Mouse (Mus musculus) T-helper 2 cell (primary cell): ENCODE data around the gene Rmdn3.

Experiments
- in situ Hi-C: fragments of 300-600 bp; cut with MboI, MseI; formaldehyde crosslinking; loops from one replicate; pipeline ENCODE4 v1.15.1; 2025; ENCODE audit warnings: high pct_unique_total_duplicates

Rmdn3 gene

GRCm38 (mm10) chr2:119156681-119157572, at the start of gene Rmdn3:
TSS of gene Rmdn3 (minus strand) at chr2:119157034.
- in situ Hi-C loops = no loop called here

- in situ Hi-C loops = no loop called here
Observed at GRCm38 (mm10) chr2:119203871-119204460, 47.1 kb upstream of the Rmdn3 start.

GRCm38 (mm10) chr2:119202914-119203453, 46.1 kb upstream of the Rmdn3 start:
- in situ Hi-C loops = no loop called here

- in situ Hi-C loops = no loop called here
Observed at GRCm38 (mm10) chr2:119198934-119199333, 42.1 kb upstream of the Rmdn3 start.

- in situ Hi-C loops = no loop called here
Observed at GRCm38 (mm10) chr2:119198049-119198448, 41.2 kb upstream of the Rmdn3 start.

GRCm38 (mm10) chr2:119197493-119197892, 40.7 kb upstream of the Rmdn3 start:
- in situ Hi-C loops = no loop called here

- in situ Hi-C loops = no loop called here
Observed at GRCm38 (mm10) chr2:119196316-119197108, 39.7 kb upstream of the Rmdn3 start.

GRCm38 (mm10) chr2:119194140-119194539, 37.3 kb upstream of the Rmdn3 start:
- in situ Hi-C loops = no loop called here

- in situ Hi-C loops = no loop called here
Observed at GRCm38 (mm10) chr2:119190969-119191368, 34.1 kb upstream of the Rmdn3 start.

GRCm38 (mm10) chr2:119189029-119189710, 32.3 kb upstream of the Rmdn3 start:
- in situ Hi-C loops = no loop called here

- in situ Hi-C loops = no loop called here
Observed at GRCm38 (mm10) chr2:119182914-119183313, 26.1 kb upstream of the Rmdn3 start.

GRCm38 (mm10) chr2:119177384-119177939, 20.6 kb upstream of the Rmdn3 start:
- in situ Hi-C loops = no loop called here

GRCm38 (mm10) chr2:119176761-119177160, 19.9 kb upstream of the Rmdn3 start:
- in situ Hi-C loops = no loop called here

GRCm38 (mm10) chr2:119175614-119176013, 18.8 kb upstream of the Rmdn3 start:
- in situ Hi-C loops = no loop called here

- in situ Hi-C loops = no loop called here
Observed at GRCm38 (mm10) chr2:119174866-119175265, 18.0 kb upstream of the Rmdn3 start.

GRCm38 (mm10) chr2:119173991-119174651, 17.3 kb upstream of the Rmdn3 start, which contains the start of gene Gm14137:
TSS of gene Gm14137 (plus strand) at chr2:119174509.
- in situ Hi-C loops = no loop called here

GRCm38 (mm10) chr2:119172862-119173576, 16.2 kb upstream of the Rmdn3 start:
- in situ Hi-C loops = no loop called here

GRCm38 (mm10) chr2:119172446-119172845, 15.6 kb upstream of the Rmdn3 start:
- in situ Hi-C loops = no loop called here

GRCm38 (mm10) chr2:119171574-119171973, 14.7 kb upstream of the Rmdn3 start:
- in situ Hi-C loops = no loop called here

GRCm38 (mm10) chr2:119170282-119170681, 13.4 kb upstream of the Rmdn3 start:
- in situ Hi-C loops = no loop called here
